Mouse (Mus musculus): ENCODE measurements around the gene Vmn2r120.
"Not testable (repeated sequence)": the region's sequence is repeated elsewhere in the genome, so short reads cannot be mapped to it uniquely, and the experiment has no call there.

The Vmn2r120 gene

DNA sequence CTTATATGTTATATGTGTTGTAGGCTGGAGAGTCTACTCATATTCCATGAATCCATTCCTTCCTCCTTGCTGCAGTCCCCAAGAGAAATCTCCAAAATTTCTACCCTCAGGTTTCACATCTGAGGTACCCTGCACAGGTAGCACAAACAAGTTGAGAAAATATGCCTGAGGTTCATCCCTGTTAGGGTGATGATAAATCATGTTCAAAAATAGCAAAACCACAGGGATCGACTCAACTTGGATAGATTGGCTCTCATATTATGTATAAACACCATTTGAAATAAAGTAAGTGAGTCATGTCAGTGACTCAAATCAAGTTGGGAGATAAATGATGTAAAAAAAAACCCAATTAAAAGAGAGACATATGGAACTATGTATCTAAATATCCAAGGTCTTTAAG is at the start of gene Vmn2r120:
TSS of gene Vmn2r120 (minus strand) at position 101 of the 400 bp plus-strand sequence.
- no peak for DNase-seq

- not testable (repeated sequence) for DNase-seq
Observed at GRCm38 (mm10) chr17:57587273-57587672, 42.0 kb upstream of the Vmn2r120 start.

- peak; percentile 3 to 20 for DNase-seq
Observed at GRCm38 (mm10) chr17:57574075-57574705, 28.9 kb upstream of the Vmn2r120 start.
